Mouse (Mus musculus): ENCODE results near the gene H2afy2. TPM values are rescaled to one million over a fixed set of nuclear protein-coding genes. Genes with fewer than 3 reads are reported as not detected.

H2afy2 gene
- polyA plus RNA-seq, 1 experiment from 2014 or later, result 118 TPM

GRCm38 (mm10) chr10:61793015-61793414 lies 9.1 kb upstream of the H2afy2 start:
- 0 out of 2 replicates have a peak, but pooled peaks cover 5% of the 10 kb centered on the region for H3K27me3 ChIP-seq (ENCODE audit: control insufficient read depth, insufficient read depth, low read length)
- no peak overlapping the region for H3K9ac ChIP-seq (ENCODE audit: low read depth, low read length)
- H3K27ac ChIP-seq (ENCODE audit: low read depth, low read length), result no peak overlapping the region
- no peak overlapping the region for H3K4me2 ChIP-seq (replicated peaks; ENCODE audit: low read depth, low read length)
- no peaks in the 10 kb centered on the region for H3K36me3 ChIP-seq (ENCODE audit: control insufficient read depth, insufficient read depth, low read length)
- ATAC-seq (ENCODE audit: low FRiP score, low TSS enrichment), result no peak
- H3K4me1 ChIP-seq (ENCODE audit: control insufficient read depth, insufficient read depth, low read length), result peaks cover 13% of the 10 kb centered on the region
- no peaks in the 10 kb centered on the region for H3K9me3 ChIP-seq (ENCODE audit: control insufficient read depth, low read length)
- 53% methylated on average over 8 of the region's 8 CpGs for WGBS
- no peak overlapping the region for H3K4me3 ChIP-seq (ENCODE audit: low read length)

DNA sequence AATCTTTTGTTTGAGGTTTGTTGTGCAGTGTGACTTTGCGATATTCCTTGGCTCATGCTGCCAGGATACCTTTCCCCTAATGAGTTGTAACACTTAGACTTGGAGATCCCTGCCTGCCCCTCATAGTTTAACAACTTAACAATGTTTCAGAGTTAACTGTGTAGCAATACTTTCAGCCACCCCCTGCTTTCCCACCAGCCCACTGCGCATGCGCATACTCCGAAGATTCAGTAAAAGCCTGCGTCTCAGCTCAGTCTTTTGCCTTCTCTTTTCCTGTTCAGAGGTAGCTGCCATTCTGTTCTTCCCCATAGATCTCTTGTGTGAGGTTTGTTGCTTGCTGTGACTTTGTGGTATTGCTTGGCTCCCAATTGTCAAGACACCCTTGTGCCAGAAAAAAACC lies 4.6 kb upstream of the H2afy2 start:
- Histone ChIP-seq H3K9me3 (ENCODE audit: control insufficient read depth, low read length) (no peaks in the 10 kb centered on the region), H3K27ac (ENCODE audit: low read depth, low read length) (no peak overlapping the region), H3K9ac (ENCODE audit: low read depth, low read length) (no peak overlapping the region), H3K36me3 (ENCODE audit: control insufficient read depth, insufficient read depth, low read length) (no peaks in the 10 kb centered on the region), H3K4me1 (ENCODE audit: control insufficient read depth, insufficient read depth, low read length) (peaks cover 15% of the 10 kb centered on the region; the same call in 1 of the 2 replicates), H3K4me3 (ENCODE audit: low read length) (no peak overlapping the region), H3K27me3 (ENCODE audit: control insufficient read depth, insufficient read depth, low read length) (0 out of 2 replicates have a peak, but pooled peaks cover 5% of the 10 kb centered on the region), H3K4me2 (replicated peaks; ENCODE audit: low read depth, low read length) (no peak overlapping the region)
- ATAC-seq (ENCODE audit: low FRiP score, low TSS enrichment), result no peak
- 86% methylated on average over 5 of the region's 5 CpGs for WGBS

GRCm38 (mm10) chr10:61787541-61788313 lies 3.8 kb upstream of the H2afy2 start:
- 34% methylated on average over 10 of the region's 10 CpGs for WGBS
- H3K9ac ChIP-seq (ENCODE audit: low read depth, low read length), result no peak overlapping the region
- H3K4me1 ChIP-seq (ENCODE audit: control insufficient read depth, insufficient read depth, low read length), result peaks cover 15% of the 10 kb centered on the region; the same call in 1 of the 2 replicates
- ATAC-seq (ENCODE audit: low FRiP score, low TSS enrichment), result 0 out of 2 replicates have a peak, but pooled peaks have one; percentile 18
- no peak overlapping the region for H3K4me2 ChIP-seq (replicated peaks; ENCODE audit: low read depth, low read length)
- no peak overlapping the region for H3K4me3 ChIP-seq (ENCODE audit: low read length)
- no peak overlapping the region for H3K27ac ChIP-seq (ENCODE audit: low read depth, low read length)
- H3K36me3 ChIP-seq (ENCODE audit: control insufficient read depth, insufficient read depth, low read length), result no peaks in the 10 kb centered on the region
- no peaks in the 10 kb centered on the region for H3K9me3 ChIP-seq (ENCODE audit: control insufficient read depth, low read length)
- H3K27me3 ChIP-seq (ENCODE audit: control insufficient read depth, insufficient read depth, low read length), result 0 out of 2 replicates have a peak, but pooled peaks cover 5% of the 10 kb centered on the region

GRCm38 (mm10) chr10:61784414-61784813 lies 467 bp upstream of the H2afy2 start:
- H3K4me3 ChIP-seq (ENCODE audit: low read length), result peak overlapping the region; percentile 94
- no peaks in the 10 kb centered on the region for H3K9me3 ChIP-seq (ENCODE audit: control insufficient read depth, low read length)
- no peak for ATAC-seq (ENCODE audit: low FRiP score, low TSS enrichment)
- H3K27ac ChIP-seq (ENCODE audit: low read depth, low read length), result peak overlapping the region; percentile 95; the same call in 1 of the 2 replicates
- no peaks in the 10 kb centered on the region for H3K27me3 ChIP-seq (ENCODE audit: control insufficient read depth, insufficient read depth, low read length)
- H3K4me1 ChIP-seq (ENCODE audit: control insufficient read depth, insufficient read depth, low read length), result peaks cover 18% of the 10 kb centered on the region; the same call in 1 of the 2 replicates
- H3K4me2 ChIP-seq (replicated peaks; ENCODE audit: low read depth, low read length), result peak overlapping the region; percentile 66
- H3K36me3 ChIP-seq (ENCODE audit: control insufficient read depth, insufficient read depth, low read length), result no peaks in the 10 kb centered on the region
- peak overlapping the region; percentile 100 for H3K9ac ChIP-seq (ENCODE audit: low read depth, low read length)
- 19% methylated on average over 10 of the region's 10 CpGs for WGBS

GRCm38 (mm10) chr10:61782799-61783611 lies 942 bp downstream of the H2afy2 start:
- Histone ChIP-seq H3K4me3 (ENCODE audit: low read length) (peak overlapping the region; percentile 94), H3K36me3 (ENCODE audit: control insufficient read depth, insufficient read depth, low read length) (no peaks in the 10 kb centered on the region), H3K9me3 (ENCODE audit: control insufficient read depth, low read length) (no peaks in the 10 kb centered on the region), H3K27me3 (ENCODE audit: control insufficient read depth, insufficient read depth, low read length) (no peaks in the 10 kb centered on the region), H3K4me1 (ENCODE audit: control insufficient read depth, insufficient read depth, low read length) (peaks cover 18% of the 10 kb centered on the region; the same call in 1 of the 2 replicates), H3K4me2 (replicated peaks; ENCODE audit: low read depth, low read length) (peak overlapping the region; percentile 66), H3K9ac (ENCODE audit: low read depth, low read length) (peak overlapping the region; percentile 100), H3K27ac (ENCODE audit: low read depth, low read length) (peak overlapping the region; percentile 95)
- peak; percentile 50 for ATAC-seq (ENCODE audit: low FRiP score, low TSS enrichment)
- WGBS, result under 1% methylated on average over 70 of the region's 74 CpGs

DNA sequence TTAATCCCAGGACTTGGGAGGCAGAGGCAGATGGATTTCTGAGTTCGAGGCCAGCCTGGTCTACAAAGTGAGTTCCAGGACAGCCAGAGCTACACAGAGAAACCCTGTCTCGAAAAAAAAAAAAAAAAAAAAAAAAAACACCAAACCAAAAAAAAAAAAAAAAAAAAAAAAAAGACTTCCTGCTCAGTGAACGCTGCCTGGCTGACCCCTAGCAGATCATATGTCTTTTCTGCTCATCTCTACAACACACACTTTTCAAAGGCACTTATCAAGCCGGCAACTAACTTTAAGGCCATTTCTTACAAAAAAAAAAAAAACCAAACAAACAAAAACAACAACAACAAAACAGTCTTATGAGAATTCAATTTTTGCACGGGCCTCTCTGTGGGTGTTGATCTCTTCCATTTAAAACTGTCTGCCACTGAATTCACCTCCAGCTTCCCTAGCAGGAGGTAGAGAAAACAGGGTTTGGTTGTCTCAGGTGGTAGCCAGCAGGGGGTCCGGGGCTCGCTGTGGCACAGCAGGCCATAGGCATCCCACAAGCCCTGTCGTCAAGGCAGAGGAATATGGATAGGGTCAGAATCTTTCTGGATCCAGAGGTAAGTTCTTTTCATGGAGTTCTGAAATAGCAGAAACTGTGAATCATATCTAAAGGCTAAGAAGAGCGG lies 2.4 kb downstream of the H2afy2 start:
- Histone ChIP-seq H3K4me2 (replicated peaks; ENCODE audit: low read depth, low read length) (peak overlapping the region; percentile 66), H3K9me3 (ENCODE audit: control insufficient read depth, low read length) (no peaks in the 10 kb centered on the region), H3K4me1 (ENCODE audit: control insufficient read depth, insufficient read depth, low read length) (peaks cover 12% of the 10 kb centered on the region; the same call in 1 of the 2 replicates), H3K4me3 (ENCODE audit: low read length) (no peak overlapping the region), H3K9ac (ENCODE audit: low read depth, low read length) (no peak overlapping the region), H3K27ac (ENCODE audit: low read depth, low read length) (no peak overlapping the region), H3K27me3 (ENCODE audit: control insufficient read depth, insufficient read depth, low read length) (no peaks in the 10 kb centered on the region), H3K36me3 (ENCODE audit: control insufficient read depth, insufficient read depth, low read length) (peaks cover 4% of the 10 kb centered on the region; the same call in 1 of the 2 replicates)
- ATAC-seq (ENCODE audit: low FRiP score, low TSS enrichment), result no peak
- WGBS, result 24% methylated on average over 8 of the region's 9 CpGs

DNA sequence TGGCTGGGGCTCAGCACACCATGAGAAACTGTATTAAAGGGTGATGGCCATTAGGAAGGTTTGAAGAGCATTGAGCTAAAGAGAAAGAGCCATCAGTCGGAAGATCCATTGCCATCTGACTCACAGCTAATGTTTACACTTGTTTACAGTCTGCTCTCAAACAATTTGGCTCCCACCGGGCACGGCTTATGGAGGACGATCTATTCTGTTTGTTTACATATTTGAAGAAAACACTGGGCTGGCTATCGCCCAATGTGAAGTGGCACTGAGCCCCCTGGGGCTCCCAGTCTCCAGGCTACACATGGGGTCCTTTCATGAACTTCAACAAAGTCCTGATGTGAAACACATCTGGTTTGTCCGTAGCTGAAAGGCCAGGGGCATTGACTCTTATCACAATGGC lies 17.1 kb downstream of the H2afy2 start:
- 77% methylated on average over 6 of the region's 6 CpGs for WGBS
- Histone ChIP-seq H3K4me2 (replicated peaks; ENCODE audit: low read depth, low read length) (no peak overlapping the region), H3K27ac (ENCODE audit: low read depth, low read length) (no peak overlapping the region), H3K27me3 (ENCODE audit: control insufficient read depth, insufficient read depth, low read length) (no peaks in the 10 kb centered on the region), H3K36me3 (ENCODE audit: control insufficient read depth, insufficient read depth, low read length) (no peaks in the 10 kb centered on the region), H3K4me3 (ENCODE audit: low read length) (no peak overlapping the region), H3K9ac (ENCODE audit: low read depth, low read length) (no peak overlapping the region), H3K9me3 (ENCODE audit: control insufficient read depth, low read length) (no peaks in the 10 kb centered on the region), H3K4me1 (ENCODE audit: control insufficient read depth, insufficient read depth, low read length) (no peaks in the 10 kb centered on the region)
- ATAC-seq (ENCODE audit: low FRiP score, low TSS enrichment), result no peak

- Histone ChIP-seq H3K9ac (ENCODE audit: low read depth, low read length) (no peak overlapping the region), H3K27me3 (ENCODE audit: control insufficient read depth, insufficient read depth, low read length) (no peaks in the 10 kb centered on the region), H3K4me2 (replicated peaks; ENCODE audit: low read depth, low read length) (no peak overlapping the region), H3K27ac (ENCODE audit: low read depth, low read length) (no peak overlapping the region), H3K36me3 (ENCODE audit: control insufficient read depth, insufficient read depth, low read length) (no peaks in the 10 kb centered on the region), H3K4me1 (ENCODE audit: control insufficient read depth, insufficient read depth, low read length) (no peaks in the 10 kb centered on the region), H3K4me3 (ENCODE audit: low read length) (no peak overlapping the region), H3K9me3 (ENCODE audit: control insufficient read depth, low read length) (no peaks in the 10 kb centered on the region)
- 56% methylated on average over 5 of the region's 5 CpGs for WGBS
- no peak for ATAC-seq (ENCODE audit: low FRiP score, low TSS enrichment)
Observed at GRCm38 (mm10) chr10:61765558-61765957, 18.4 kb downstream of the H2afy2 start.
